Mouse (Mus musculus) embryo, embryonic 11.5 days (tissue): ENCODE results near the gene Med12l.

Experiments
- DNase-seq: peaks from one replicate; pipeline ENCODE4 v3.0.0-alpha.2; 2012; ENCODE audit warnings: low read depth, low spot score

Med12l gene

DNA sequence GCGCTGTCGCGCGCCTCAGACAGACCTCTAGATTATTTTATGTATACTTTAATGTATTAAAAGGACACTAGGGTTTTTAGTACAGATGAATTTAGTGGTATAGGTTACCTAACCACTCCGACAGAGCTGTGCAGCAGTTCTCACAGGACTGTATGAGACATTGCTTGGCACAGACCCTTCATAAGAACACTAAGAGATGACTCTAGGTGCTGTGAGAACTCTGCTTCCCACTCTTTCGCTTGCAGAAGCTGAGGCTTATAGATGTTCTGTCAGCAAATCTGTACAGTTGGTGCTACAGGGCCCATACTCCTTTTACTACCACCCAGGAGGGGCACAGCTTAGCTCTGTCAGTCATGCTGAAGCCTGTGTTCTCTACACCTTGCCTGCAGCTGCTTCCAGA lies 186.0 kb downstream of the Med12l start:
- no peak for DNase-seq

GRCm38 (mm10) chr3:59194099-59194498 lies 188.5 kb downstream of the Med12l start:
- DNase-seq = no peak

GRCm38 (mm10) chr3:59194938-59195337 lies 189.3 kb downstream of the Med12l start, which contains the start of gene Gpr87:
Gpr87 (minus strand) TSS chr3:59195104.
- no peak for DNase-seq

DNA sequence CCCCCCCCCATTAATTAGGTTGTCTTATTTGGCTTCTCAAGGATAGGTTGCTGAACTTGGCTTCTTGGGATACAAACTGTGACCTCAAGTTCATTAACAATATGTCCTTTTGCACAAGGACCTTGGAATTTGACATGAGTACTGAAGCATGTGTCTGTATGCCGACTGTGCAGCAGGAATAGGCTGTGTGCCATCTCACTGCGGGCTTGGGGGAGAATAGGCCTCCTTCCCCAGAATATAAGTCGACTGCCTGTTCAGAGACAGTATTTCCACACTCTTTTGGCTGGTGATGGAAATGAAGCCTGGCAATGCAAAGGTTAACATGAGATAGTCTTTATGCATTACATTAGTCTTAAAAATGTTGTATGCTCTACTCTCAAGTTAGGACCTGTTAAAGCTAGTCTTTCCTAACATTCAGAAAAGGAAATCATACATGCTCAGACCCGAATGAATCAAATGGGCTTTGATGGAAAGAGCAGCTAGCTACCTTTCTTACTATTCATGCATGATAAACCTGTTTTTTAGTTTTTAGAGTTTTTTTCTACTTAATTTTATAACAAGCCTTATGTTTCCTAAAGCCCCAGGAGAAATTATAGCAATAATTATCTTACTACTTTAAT lies 191.8 kb downstream of the Med12l start:
- DNase-seq = no peak

DNA sequence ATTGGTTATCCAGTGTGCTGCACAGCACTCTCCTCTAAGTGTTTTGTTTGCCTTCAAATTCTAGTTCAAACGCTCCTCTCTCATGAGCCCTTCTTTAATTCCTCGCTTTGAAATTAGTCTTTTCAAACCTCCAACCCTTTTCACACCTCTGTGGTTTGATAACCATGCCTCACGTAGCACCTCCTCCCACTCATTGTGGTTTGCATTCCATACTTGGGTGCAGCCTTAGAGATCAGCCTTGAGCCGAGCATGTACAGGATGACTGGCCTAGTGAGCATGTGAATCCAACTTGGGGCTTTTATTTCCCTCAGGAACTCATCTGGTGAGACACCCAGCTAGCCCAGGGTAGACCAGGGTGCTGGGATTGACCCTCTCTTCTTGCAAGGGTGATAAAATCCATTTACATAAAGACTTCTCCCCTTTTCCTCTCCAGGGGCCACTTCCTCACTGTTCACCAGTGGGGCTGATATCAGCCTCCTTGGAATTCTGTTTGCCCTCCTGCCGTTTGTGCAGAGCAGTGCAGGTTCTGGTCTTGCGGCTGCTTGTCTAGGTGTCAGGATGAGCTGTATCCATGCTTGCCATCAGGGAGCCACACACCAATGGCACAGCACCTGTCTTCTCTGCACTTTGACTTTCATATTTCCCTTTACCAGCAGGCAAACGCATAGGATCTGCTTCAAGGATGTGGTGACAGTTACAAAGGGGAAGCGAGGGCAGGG lies 198.3 kb downstream of the Med12l start:
- no peak for DNase-seq

GRCm38 (mm10) chr3:59204719-59205503 lies 199.3 kb downstream of the Med12l start:
- no peak for DNase-seq

GRCm38 (mm10) chr3:59205941-59206340 lies 200.3 kb downstream of the Med12l start:
- no peak for DNase-seq

DNA sequence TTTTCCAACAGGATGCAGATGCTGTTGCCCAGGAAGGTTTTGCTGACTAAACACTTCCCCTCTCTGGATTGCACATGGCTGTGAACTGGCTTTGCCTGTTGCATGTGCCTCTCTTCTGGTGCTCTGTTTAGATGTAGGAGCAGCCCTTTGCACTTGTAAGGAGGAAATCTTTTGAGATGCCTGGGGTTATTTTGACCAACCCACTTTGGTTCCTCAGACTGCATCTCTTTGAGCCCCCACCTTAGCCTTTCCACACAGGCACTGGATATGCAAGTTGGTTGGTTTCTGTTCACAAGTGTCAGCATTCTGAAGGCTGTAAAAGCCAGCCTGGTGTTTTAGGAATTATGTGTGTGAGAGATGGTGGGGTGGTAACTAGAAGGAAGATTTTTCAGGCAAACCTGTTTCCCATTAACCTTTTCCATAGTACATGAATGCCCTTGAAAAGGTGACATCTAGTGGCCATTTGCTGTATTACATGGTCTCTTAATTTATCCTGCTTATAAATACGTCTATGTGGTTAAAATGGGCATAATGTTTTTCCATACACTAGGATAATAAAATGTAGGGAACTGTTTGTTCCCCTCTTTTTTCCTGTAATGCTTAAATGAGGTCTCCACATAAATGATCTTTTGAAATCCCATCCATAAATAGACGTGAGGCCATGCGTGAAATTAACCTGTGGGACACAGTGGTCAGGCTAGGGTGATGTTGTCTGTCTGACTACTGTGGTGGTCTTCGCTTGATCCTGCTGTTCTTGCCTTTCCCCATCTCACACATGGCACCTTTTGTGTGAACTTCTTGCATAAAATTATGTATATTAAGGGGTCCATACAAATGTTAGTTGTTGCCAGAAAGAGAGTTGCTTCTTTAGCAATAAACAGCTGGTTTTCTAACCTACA lies 203.3 kb downstream of the Med12l start:
- DNase-seq = peak; percentile 67

DNA sequence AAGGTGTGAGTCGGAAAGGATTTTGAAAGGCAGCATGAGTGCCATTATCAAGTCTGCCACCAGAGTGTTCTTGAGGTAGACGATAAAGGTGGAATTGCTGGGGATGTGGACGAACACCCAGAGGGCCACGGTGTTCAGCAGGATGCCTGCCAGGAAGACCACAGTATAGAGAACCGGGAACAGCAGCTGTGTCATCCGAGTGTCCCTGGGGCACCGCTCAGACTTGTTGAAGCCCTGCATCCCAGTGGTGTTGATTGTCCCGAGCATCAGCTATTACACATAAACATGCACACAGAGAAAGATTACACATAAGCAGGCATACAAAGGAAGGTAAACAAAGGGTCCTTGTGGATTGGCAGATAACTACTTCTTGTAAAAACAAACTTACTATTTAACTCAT lies 204.5 kb downstream of the Med12l start:
- no peak for DNase-seq

DNA sequence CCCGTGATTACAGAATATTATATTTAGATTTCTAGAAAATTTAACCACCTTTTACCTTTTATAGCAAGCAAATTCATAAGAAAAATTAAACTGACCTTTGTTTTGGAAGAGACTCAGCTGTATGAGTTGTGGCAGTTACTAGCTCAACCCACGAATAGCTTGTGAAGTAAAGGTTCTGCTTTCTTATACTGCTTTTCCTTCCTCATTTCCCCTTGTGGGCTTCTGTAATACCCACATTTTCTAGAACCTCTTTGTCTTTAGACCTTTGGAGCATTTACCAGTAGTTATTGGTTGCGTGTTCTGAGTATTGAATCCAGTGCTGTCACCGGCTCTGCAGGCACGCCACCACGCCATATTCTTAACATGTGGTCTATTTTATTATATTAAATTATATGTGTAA lies 205.1 kb downstream of the Med12l start, which contains the start of gene P2ry13:
Gene P2ry13 (minus strand): TSS at position 156 of the 400 bp plus-strand sequence.
- DNase-seq = no peak

GRCm38 (mm10) chr3:59211784-59212183 lies 206.2 kb downstream of the Med12l start:
- no peak for DNase-seq

- DNase-seq = no peak
Observed at GRCm38 (mm10) chr3:59212404-59212803, 206.8 kb downstream of the Med12l start.

DNA sequence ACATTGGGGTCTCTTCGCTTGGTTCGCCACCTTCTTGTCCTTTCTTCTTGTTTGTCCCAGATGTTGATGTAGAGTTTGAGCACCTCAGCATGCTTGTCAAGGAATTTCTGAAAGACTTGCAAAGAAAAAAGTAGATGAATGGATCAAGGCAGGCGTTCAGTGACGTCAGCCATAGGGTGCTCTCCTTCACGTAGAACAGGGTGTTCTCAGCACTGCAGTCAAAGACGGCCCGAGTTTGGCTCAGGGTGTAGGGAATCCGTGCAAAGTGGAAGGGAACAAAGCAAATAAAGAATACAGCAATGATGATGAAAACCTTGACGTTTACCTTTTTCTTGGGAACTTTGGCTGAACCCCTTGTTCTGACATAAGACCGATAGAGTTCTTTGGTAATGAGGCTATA lies 211.6 kb downstream of the Med12l start:
- DNase-seq = no peak

GRCm38 (mm10) chr3:59219326-59219725 lies 213.7 kb downstream of the Med12l start:
- DNase-seq = no peak

DNA sequence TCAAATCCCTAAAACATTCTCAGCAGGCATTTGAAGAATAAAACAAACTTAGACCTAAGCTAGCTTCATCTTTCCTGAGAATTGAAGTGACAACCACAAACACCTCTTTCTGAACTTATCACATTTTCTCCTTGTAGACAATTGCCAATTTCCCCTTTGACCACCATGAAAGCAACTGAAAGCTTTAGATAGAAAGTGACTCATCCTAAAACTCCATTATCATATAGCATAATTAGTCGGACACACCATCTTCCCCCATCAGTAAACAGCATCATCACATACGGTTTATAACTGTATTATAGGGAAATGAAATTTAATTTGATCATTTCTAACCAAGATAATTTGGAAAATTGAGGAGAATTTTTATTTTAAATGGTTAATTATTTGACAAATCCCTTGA lies 216.7 kb downstream of the Med12l start:
- DNase-seq = no peak

DNA sequence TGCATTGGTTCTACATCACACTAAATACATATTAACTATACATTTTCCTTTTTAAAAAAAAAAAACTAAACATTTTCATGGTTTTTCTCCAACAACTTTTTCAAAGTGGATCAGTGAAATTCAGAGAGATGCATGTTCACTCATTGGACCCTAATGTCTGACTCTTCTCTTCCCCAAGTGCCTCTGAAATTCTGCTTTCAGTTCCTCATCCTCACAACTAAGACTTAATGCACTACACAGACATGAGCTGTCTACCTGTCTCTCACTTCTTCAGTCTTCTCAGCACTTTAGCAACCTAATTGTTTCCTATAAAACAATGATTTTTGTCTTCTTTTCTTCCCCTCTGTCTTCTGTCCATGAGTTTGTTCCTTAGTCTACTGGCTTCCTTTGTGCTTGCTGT lies 219.8 kb downstream of the Med12l start:
- no peak for DNase-seq

DNA sequence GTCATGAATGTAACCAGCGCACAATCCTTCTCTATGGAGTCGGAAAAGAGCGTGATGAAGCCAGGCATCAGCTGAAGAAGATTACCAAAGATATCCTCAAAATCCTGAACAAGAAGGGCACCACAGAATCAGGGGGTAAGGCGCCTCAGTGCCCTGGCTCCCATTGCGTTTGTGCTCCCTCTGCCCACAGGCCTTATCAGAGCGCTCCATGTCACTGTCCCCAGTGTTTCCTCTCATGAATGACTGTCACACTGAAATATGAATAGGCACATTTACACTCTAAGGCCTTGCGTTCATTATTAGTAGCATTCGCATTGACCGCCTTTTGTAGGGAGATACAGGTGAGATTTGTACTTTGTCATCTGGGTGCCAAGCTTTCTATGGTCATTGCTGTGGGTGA lies 222.1 kb downstream of the Med12l start:
- DNase-seq = no peak

DNA sequence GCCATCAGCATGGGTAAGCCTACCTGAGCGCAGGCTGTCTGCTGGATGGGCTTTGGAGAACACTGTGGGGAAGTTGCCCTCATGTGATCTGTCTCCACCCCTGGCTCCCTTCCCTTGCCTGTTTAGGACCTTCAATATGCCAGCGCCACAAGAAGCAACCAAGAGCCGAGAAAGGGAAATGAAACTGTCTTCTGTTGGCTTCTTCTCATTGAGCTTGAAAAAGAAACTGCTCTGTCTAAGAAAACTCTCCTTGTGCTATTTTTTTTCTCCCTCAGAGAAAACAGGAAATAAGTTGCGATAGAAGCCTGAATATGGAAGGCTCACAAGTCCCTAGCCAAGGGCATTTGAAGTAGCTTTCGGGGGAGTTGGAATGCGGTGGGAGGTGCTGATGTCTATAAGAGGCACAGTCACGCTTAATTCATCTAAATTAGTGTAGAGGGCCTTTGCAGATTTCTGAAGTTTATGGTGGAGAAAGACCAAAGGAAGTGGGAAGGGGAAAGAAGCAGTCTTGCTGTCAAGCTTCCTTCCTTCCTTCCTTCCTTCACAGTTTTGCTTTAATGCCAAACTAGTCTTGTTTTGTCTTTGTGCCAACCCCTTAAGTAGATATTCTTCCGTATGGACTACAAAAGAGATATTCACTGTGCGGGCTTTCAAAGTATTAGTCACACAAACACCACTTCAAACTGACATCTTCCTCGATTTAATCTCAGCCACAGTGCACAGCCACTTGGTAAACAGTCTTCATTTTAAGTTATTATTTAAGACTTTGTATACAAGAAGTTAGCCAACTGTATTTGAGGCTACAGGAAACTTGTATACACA lies 223.3 kb downstream of the Med12l start:
- DNase-seq = no peak

DNA sequence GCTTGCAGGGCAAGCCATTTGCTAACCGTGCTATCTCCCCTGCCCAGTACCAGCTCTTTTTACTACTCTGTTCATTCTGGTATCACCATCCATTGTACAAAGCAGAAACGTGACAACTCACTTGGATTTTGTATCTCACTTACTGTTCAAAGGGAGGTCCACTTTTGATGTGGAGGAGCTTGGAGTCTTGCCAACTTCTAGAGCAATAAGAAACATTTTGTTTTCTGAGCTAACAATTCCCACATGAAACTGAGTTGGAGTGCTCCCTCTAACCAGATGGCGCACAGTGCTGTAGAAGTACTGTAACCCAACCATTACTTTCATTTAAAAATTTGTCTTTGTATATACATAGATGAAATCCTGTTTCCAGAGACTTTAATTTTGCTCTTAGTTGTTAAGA lies 225.3 kb downstream of the Med12l start:
- no peak for DNase-seq

GRCm38 (mm10) chr3:59234878-59235277 lies 229.3 kb downstream of the Med12l start:
- DNase-seq = no peak

- DNase-seq = no peak
Observed at GRCm38 (mm10) chr3:59243384-59243783, 237.8 kb downstream of the Med12l start.
